Mouse (Mus musculus) cortical plate, adult 2 months (tissue): ENCODE measurements at regions not wholly inside any gene's neighbourhood (a gene's known extent, or its start where the extent isn't known, plus 50 kb on each side); places are given as distances from the start of the nearest gene placed in this dataset.

Experiments
- CTCF ChIP-seq: fragments of 200-500 bp; IDR thresholded peaks from 2 replicates; pipeline ENCODE4 v1.5.1; 2011; ENCODE audit warnings: mild to moderate bottlenecking, control low read depth, low read length; ENCODE audit not compliant: insufficient read depth; ENCODE audit errors: extremely low read depth
- POLR2A ChIP-seq: fragments of 200-500 bp; IDR thresholded peaks from 2 replicates; pipeline ENCODE4 v1.6.1; 2011; ENCODE audit warnings: mild to moderate bottlenecking, low read length, control low read depth; ENCODE audit not compliant: insufficient read depth; ENCODE audit errors: extremely low read depth

DNA sequence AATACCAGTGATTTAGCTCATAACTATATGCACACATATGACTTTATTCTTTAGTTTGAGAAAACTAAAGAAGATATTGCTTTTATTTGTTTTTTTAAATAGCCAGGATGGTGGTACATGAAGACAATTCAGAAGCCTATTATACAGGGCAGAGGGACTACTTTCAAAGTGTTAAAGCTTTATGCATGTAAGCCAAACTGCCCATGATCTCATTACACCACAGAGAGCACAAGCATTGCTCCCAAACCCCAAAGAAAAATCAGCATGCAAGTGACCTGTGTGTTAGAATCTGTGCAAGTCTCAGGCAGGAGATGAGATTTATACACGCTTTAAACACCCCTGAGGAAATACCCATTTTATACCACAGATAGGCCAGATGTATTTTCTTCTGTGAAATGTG lies 114.6 kb upstream of the Fam92a start:
- TF ChIP-seq CTCF (no peak), POLR2A (no peak)
